Mouse (Mus musculus) adrenal gland (tissue): Measurements from ENCODE around the gene Jag2.

Experiments used
- intact Hi-C: fragments of 180-260 bp; cut with DNase I; formaldehyde crosslinking; loops from one replicate; pipeline ENCODE4 v1.15.1; 2025

The Jag2 gene

DNA sequence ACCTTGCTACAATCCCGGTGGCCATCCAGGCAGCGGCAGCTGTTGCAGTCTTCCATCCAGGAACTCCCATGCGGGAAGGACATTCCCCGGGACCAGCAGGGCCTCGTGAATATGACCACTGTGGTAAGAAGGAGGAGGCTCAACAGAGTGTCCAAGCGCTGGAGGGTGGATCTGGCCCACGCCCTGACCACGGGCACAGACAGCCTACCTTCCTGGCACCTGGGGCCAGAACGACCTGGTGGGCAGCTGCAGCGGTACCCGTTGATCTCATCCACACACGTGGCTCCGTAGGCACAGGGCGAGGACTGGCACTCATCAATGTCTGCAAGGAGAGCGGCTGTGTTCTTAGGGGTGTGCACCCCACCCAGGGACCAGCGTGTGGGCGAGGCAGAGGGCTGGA lies 17.9 kb downstream of the Jag2 start:
- intact Hi-C loops, result no loop called here

DNA sequence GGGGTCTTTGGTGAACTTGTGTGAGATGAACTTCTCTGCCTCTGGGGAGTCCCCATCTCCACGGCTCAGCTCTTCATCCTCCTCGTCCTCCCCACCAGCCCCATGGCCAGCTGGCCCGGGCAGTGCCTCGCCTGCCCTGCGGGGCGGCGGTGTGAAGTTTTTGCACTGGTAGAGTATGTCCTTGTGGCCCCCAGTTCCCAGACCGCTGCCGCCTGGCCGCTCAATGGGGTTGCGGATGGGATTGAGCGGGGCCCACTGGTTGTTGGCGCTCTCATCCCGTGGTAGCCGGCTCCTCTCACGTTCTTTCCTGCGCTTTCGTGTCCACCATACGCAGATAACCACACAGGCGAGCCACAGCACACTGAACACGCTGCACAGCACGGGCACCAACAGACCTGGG lies 20.6 kb downstream of the Jag2 start:
- intact Hi-C loops, result no loop called here

DNA sequence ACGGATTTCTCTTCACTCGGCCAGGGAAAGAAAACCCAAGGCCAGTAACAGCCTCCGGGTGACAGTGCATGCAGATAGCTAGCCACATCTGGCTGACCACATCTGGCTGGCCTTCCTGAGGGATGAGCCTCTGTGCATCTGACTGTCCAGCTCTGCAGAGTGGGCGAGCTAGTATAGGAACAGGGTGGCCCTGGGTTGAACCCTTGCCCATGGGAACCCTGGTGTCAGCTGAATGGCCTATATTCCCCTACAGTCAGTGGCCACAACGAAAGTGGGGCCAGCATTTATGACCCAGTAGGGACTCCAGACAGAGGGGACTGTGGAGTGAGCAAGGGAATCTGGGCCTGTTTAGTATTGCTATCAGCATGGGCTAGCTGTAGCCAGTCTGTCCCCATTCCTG lies 24.6 kb downstream of the Jag2 start:
- intact Hi-C loops, result no loop called here

DNA sequence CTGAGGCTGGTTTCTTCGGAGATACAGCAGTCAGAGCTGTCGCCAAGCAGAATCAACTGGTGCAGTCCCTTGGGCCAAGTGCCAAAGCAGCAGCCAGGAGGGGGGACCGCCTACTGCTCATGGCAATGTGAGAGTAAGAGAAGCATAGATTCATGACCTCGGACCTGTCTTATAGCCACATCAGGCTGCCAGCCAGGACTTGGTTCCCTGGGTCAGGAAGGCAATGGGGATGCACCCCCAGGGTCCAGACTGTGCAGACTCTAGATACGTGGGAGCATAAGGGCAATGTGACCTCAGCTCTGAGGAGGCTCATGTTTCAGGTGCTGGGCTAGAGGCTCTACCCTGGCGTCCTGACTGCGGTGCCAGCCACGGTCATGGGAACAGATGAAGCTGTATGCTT lies 25.6 kb downstream of the Jag2 start:
- intact Hi-C loops, result no loop called here

DNA sequence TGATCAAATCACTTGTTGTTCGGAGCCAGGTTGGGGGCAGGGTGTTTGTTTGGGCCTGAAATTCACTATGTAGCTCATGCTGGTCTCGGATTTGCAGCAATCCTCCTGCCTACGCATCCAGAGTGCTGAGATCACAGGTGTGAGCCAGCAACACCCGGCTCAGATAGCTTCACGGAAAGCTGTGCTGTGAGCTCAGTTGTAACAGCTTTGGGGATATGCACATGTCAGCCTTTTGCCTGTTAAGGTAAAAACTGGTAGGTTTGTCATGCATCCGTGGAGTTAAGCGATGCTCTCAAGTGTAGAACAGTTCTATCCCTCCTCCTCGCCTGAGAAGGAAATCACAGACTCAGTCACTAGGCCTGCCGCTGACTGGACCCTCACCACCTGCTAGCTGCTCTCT lies 28.9 kb downstream of the Jag2 start:
- intact Hi-C loops, result no loop called here

DNA sequence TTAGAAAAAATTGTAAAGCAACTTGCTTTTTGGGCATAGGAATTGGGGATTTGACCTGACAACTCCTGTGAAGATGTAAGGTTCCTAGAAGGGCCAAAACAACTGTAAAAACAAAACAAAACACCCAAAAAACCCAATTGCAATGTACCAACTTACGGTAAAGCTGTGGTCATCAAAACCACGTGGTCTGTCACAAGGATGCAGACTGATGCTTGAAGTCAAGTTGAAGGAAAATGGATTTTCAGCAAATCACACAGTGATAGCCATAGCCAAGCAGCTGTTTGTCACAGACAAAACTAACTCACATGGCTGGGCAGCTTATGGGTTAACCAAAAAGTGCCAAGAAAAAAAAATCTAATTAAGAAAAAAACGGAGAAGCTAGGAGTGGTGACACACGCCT lies 30.6 kb downstream of the Jag2 start:
- intact Hi-C loops, result no loop called here

DNA sequence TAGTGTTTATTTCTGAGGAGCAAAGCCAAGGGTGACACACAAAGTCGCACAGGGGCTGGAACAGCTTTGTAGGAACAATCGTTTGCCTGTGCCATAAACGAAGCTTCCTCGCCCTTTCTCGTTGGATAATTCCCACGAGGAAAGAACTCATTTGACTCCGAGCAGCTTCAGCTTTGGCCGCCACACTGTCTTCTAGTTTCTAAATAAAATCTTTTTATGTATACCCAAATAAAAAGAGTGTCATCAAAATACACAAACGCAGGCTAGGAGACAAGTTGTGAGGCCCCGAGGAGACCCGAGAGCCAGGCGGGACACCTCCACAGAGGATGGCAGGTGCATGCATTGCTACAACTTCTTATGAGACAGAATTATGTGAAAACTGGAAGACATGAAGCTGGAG lies 31.2 kb downstream of the Jag2 start:
- intact Hi-C loops, result no loop called here

DNA sequence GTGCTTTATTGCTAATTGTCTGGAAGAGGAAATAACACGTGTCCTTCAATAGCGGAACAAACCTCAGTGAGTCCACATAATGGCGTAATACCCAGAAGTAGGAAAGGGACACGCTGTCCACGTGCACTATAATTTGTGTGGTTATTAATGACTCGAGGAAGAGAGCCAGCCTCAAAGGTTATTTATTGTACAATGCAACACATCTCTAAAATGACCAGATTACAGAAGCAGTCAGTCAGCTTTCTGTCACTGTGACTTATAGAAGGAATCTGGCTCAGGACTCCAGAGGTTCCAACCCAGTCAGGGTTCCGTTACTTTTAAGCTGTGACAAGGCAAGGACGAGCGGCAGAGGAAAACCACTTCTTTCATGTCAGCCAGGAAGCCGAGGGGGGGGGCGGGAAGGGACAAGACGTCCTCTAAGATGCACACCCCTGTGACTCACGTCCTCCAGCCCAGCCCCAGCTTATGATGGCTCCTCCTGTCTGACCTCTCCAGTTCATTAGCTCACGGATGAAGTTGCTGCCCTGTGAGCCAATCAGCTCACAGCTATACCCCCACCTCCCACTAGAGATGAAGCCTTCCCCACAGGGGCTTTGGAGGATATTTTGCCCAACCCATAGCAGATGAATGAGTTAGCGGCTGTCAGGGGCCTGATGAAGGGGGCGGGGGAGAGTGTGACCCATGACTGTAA lies 31.9 kb downstream of the Jag2 start:
- intact Hi-C loops, result no loop called here

DNA sequence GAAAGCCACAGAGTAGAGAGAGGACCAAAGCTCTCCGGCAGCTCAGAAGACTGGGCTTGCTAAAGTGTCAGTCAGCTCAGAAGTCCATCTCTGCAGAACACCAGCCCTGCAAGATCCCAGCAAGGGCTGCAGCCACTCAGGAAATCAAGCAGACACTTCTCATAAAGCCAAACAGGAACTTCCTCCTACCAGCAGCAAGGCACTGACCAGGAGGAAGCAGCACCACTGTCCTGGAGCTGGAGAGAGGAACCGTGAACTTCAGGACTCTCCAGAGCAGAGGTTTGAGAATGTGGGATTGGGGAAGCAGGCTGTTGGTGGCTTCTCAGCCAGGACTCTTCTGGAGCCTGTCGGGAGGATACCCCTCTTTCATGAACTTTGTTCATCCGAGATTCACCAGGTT lies 34.6 kb downstream of the Jag2 start:
- intact Hi-C loops, result no loop called here

DNA sequence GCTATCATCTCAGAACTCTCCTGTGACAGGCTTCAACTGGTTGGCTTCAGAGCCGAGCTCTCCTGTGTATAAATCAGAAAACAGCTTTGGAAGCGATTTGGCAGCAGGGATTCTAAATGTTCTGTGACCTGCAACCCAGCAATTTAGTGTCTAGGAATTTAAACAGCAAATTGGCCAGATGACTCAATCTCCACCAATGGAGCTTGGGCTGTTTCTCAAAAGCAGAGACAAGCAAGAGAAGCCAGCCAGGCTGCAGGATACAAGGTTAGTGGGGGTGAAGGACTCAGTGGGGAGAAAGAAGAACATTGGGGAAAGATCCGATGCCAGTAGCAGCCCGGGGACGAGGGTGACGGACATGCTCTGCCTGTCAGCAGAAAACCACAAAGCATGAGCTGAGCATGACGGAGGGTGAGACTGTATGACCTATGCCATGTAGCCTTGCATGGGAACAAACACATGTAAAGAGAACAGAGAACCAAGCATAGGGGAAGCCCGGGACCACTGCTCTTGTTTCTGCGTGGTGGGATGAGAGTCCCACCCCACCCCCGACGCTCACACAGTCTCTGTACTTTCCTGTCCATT lies 35.2 kb downstream of the Jag2 start:
- intact Hi-C loops, result no loop called here

DNA sequence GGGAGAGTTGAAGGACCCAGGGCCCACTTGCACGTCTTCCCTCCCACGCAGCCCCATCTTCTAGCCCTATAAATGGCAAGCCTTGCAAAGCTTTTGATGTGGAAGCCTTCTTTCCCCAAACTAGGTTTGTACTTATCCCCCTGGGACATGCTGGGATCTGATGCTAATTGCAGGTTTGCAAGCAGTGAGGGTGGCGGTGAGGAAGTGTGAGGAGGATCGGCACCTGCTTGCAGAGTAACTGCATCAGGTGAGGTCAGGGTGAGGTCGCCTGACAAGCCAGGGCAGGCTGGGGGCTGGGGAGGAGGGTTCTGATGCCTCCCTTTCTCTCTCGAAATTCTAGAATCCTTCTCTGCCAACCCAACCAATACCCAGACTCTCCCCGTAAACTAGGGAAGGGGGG lies 44.1 kb downstream of the Jag2 start:
- intact Hi-C loops, result no loop called here

DNA sequence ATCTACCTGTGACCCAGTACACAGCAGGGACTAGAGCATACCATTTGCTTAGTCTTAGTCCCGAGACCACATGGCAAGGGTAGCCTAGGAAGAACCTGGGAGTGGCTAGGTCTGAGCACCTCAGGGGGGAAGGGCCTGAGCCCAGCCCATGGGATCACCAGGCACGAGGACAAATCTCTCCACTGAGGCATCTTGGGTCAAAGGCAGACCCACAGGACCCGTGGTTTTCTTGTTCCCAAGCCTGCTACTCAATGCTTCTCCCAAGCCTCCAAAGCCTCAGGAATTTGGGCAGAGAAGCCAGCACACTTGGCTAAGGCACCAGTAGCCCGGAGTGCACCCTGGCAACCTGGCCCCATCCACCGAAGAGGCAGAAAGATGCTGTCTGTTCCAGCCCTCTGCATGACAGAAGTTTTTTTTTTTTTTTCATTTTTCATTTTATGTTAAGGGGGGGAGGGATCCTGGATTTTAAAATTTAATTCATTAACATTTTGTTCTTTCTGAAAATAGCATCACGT lies 48.2 kb downstream of the Jag2 start:
- intact Hi-C loops, result no loop called here

DNA sequence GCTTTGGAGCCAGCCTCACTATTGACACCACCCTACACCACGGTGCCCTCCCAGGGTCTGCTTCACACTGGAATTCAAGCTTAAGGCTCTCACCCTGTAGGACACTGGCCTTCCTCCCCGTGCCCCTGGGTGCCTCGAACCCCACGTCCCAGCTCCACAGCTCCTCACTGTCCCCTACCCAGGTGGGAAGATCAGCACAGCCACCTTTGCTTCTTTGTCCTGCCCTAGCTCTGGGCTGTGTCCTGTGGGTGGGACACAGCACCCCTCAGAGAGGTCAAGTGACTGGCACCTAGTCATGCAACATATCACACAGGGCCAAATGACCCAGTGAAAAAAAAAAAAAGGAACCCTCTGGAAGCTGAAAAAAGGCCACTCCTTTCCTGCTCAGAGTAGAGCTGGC lies 48.9 kb downstream of the Jag2 start:
- intact Hi-C loops, result no loop called here

DNA sequence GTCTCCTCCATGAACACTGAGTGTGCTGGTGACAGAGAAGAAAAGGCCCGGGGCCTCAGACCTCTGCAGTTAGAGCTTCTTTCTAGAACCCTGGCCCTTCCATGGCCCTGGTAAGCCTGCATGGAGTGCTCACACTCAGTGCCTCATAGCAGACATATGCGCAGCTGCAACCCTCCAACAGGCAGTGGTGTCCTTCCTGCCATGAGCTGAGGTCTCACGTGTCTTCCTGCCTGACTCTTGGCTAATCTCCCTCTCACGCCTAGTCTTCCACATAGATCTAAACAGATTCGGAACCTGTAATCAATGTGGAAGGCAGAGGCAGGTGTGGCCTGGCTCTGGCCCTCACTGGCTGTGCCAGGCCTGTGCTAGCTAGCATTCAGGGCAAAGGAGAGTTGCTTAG lies 49.8 kb downstream of the Jag2 start:
- intact Hi-C loops, result loop anchor here (5.0 kb wide), 3 partner anchors 48 to 78 kb away; partner anchors contain the start of genes Jag2 and Nudt14

DNA sequence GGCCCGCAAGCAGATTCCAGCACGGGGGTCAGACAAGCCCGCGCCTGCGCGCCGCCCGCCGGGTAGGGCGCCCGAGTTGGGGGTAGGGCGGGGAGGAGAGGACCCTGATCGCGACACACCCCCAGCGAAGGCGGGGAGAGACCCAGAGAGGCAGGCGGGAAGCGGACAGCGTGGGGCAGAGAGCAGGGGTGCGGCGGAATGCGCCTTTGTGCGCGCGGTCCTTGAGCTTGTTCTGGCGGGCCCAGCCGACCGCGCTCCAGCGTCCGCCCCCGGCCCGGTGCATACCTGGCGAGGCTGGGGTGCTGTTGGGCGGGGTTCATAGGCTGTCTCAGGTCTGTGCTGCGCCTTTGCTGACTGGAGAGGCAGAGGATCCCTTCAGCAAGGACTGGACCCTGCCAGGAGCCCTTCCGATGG lies 52.0 kb downstream of the Jag2 start:
- intact Hi-C loops, result loop anchor here (5.0 kb wide), 3 partner anchors 50 to 80 kb away; partner anchors contain the start of genes Jag2 and Nudt14

DNA sequence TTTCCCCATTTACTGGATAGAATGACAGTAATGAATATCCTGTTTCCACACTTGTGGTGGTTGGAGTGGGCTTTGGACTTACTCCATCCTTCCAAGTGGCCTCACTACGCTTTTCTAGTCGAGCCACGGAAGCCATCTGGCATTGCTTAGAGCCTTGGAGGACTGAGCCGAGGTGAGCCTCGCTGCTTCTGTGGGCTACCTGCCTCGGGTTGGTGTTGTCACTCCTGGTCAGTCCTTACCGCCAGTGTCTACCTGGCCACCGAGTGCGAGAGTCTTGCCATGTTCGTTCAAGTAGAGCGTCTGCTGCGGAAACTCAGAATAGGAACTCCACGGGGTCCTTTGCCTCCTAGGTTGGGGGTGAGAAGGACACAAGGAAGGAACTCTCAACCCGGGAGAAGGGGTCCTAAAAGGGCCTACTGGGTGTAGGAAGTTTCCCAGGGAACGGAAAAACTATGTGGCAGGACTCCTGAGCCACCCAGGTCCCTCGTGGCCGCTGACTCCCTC lies 52.5 kb downstream of the Jag2 start:
- intact Hi-C loops, result loop anchor here (5.0 kb wide), 3 partner anchors 50 to 80 kb away; partner anchors contain the start of genes Jag2 and Nudt14

DNA sequence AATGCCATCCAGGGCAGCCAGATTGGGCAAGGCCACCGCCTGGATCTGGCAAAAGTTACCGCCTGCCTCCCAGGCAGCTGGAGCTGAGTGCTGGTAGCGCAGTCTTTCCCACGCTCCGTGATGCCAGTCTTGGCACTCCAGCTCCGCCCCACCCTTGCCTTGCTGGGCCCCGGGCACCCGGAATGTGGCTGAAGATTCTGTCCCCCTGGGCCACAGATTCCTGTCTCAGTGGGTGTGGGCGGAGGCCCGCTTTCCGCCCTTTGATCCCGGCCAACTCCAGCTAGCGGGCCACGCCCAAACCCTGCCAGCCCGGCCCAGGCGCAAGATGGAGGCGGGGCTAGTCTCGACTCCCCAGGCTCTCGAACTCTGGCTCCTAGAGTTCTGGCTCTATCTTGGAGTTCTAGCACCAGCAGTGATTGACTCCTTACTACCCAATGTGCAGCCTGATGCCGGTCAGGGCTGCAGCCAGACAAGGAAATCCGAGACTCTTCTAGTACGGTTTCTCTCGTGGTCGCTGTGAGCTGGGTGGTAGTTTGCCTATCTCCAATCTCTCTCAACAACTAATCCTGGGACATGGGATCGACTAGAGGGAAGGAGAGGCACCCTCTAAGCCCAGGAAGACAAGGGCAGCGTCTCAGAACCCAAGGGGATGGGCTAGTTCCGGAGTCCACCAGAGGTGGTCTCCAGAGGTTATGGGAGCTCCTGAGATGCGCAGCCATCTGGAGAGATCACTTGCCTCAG lies 53.1 kb downstream of the Jag2 start:
- intact Hi-C loops, result loop anchor here (5.0 kb wide), 3 partner anchors 51 to 81 kb away; partner anchors contain the start of genes Jag2 and Nudt14

DNA sequence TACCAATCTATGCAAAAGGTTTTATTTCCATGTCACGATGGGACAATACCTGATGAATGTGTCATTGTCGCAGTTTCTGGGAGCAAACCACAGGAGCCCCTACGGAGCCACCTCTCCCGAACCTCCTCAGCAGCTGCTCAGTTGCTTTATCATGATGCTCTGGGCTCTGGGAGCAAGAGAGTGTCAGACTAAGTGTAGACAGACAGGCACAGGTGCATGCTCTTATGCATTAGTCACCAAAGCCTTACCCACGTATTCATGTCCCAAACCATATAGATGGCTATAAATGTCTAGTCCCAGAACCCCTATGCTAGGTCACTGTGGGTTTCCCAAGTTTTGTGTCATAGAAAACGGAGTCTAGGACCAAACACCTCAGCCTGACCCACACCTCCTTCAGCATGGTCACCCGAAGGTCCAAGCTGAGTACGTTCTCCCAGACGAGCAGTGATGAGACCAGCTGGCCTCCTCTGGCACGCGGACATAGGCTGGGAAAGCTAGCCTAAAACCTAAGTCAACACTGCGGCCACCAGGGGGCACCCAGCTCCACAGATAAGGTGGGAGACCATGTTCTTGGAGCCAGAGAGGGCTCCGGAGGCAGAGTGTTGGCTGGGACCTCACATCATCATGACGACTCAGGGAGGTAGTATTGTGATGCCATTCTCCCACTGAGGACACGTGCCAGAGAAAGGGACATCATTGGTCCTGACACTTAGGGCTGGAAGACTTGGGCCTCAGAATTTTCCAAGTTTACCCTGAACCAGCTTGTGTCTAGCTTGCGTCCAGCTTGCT lies 54.2 kb downstream of the Jag2 start:
- intact Hi-C loops, result loop anchor here (5.0 kb wide), 3 partner anchors 52 to 82 kb away; partner anchors contain the start of genes Jag2 and Nudt14

DNA sequence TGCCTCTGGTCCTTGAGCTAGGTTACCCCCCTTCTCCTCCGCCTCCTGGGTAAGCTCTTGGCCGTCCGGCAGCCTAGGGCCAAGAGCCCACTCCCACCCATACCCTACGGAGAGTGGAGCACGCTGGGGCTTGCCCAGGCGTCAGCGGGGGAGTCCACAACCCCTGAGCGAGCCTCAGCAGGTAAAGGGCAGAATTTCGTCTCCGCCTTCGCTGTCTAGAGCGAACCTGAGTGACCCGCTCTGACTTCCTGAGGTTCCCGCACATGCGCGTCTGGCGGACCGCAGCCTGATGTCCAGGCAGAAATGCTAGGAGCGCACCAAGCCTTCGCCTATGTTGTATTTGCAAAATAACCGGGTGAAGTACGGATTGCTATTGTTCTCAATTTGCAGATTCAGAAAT lies 55.4 kb downstream of the Jag2 start:
- intact Hi-C loops, result no loop called here

DNA sequence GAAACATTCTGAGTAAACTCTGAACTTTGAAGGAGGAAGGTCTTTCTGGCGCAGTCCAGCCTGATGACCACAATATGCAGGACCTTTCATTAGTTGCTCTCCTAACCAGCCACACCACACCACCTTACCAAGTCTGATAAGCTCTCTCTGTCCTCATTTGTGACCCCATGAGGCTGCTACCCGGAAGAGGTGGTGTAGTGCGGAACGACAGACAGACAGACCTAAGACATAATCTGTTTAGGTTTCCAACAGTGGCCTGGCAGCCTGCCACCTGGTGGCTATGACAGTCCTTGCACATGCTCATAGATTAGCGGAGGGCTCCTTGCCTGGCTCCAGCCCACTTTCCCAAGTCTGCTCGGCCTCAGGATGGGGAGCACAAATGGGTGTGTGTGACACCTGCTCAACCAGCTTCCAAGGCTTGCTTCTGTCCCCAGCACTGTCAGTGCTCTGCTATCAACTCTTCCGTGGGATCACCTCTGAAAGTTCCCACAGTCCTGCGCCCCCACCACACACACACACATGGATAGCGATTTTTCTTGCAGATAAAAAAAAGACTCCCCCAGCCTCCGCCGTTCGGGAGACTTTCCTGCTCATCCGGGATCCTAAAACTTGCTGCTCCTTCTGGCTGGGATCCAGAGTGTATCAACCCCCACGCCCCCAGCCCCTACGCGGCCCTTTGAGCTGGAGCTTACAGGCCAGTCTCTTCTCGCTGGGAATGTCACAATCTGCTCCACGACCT lies 56.0 kb downstream of the Jag2 start:
- intact Hi-C loops, result no loop called here
